ENCODE assay signal across 29 mouse cellular contexts in the genomic region with DNA sequence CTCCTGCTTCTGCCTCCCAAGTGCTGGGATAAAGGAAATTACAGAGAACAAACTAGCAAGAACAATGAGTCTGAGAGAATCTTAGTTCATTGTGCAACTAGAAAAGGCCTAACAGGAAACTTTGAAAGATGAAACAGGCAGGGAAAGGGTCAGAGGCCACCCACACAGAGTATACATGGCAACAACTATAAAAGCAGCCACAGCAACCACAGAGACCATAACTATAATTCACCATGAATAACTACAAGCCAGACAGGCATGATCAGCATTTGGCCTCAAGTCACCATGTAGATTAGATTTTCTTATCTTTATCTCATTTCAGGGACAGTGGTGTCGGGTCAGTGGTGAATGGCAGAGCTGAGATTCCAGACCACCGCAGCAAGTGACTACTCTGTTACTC. TPM values are rescaled to one million over a fixed set of nuclear protein-coding genes. Genes with fewer than 3 reads are reported as not detected.
DNase-seq lines count a peak whose midpoint lies in the region; TF ChIP-seq lines count a peak whose summit lies in the region.
"Had no signal": no experiment of that assay in that cellular context is flagged by ENCODE, and none has a peak within 500 bp of the region (broad histone marks: within the 10 kb centered on the region; RNA-seq: fewer than 3 reads in every experiment).

No protein-coding gene starts in this region.

- no peaks in the 10 kb centered on the region for H3K79me2 ChIP-seq in myocyte (ENCODE audit: control insufficient read depth, insufficient read depth)

- H3ac ChIP-seq in myocyte (ENCODE audit: control insufficient read depth, insufficient read length) = no peak overlapping the region

- no peak overlapping the region for H3K4me2 ChIP-seq in myocyte (ENCODE audit: low read depth)
- H3K4me2 ChIP-seq: embryonic facial prominence, embryonic 13.5 days; forebrain, embryonic 12.5 days; forebrain, embryonic 15.5 days; heart, embryonic 13.5 days; hindbrain, embryonic 14.5 days had no signal

- H3K4me3 ChIP-seq in myocyte = no peak overlapping the region
- H3K4me3 ChIP-seq: embryonic facial prominence, embryonic 10.5 days; embryonic facial prominence, embryonic 13.5 days; erythroblast, embryonic 14.5 days; forebrain, embryonic 12.5 days; forebrain, embryonic 15.5 days; heart, adult 2 months; heart, embryonic 10.5 days; heart, embryonic 13.5 days had no signal

- peaks cover 12% of the 10 kb centered on the region for H3K27me3 ChIP-seq in myocyte (ENCODE audit: control insufficient read depth, insufficient read depth, insufficient read length)
- H3K27me3 ChIP-seq: embryonic facial prominence, embryonic 13.5 days; forebrain, embryonic 12.5 days; forebrain, embryonic 15.5 days; heart, embryonic 13.5 days; Patski had no signal

- DNase-seq in adrenal gland, postnatal 14 days = peak; percentile 25
- no peak for DNase-seq in adrenal gland, postnatal 10 days
- peak; percentile 20 for DNase-seq in 416B (ENCODE audit: low read depth)
- DNase-seq in Muller cell, postnatal 12 days (ENCODE audit: inconsistent ontology term) = peak; percentile 9
- DNase-seq in ovary, postnatal 10 days (ENCODE audit: low spot score) = no peak
- DNase-seq in kidney, adult 9 months = no peak
- DNase-seq: B cell, adult 2 months; cerebellum, adult 11 months; cerebellum, adult 2 months; cerebellum, adult 9-11 months; cerebellum, postnatal 25 days; gastrocnemius, postnatal 36 days; heart, adult 2 months; heart, postnatal 14 days; heart, postnatal 4 days; kidney, adult 18-20 months had no signal

- H3K36me3 ChIP-seq in myocyte (ENCODE audit: control insufficient read depth, insufficient read depth) = no peaks in the 10 kb centered on the region
- H3K36me3 ChIP-seq: embryonic facial prominence, embryonic 10.5 days; embryonic facial prominence, embryonic 13.5 days; forebrain, embryonic 12.5 days; forebrain, embryonic 15.5 days; heart, embryonic 10.5 days; heart, embryonic 13.5 days had no signal

- no peak for TF ChIP-seq POLR2A in myocyte (IDR thresholded peaks at IDR 0.05; ENCODE audit: insufficient read length, low read depth)

TF ChIP-seq in myocyte, 11 proteins besides CTCF, POLR2A, EP300 and RAD21:
- TF ChIP-seq TCF12 (IDR thresholded peaks at IDR 0.05; ENCODE audit: insufficient read depth, poor library complexity, severe bottlenecking) (no peak), CEBPB (IDR thresholded peaks at IDR 0.05; ENCODE audit: insufficient read depth, poor library complexity, severe bottlenecking) (peak; percentile 76)
TF ChIP-seq in myocyte: peak in this region for 1.

RNA-seq across cellular contexts. Expression of gene Nmi, which starts 16.3 kb away (rescaled TPM):
- total RNA-seq in adrenal gland, postnatal 14 days (2021) = 11.3 and 12.7 TPM in 2 replicates
- total RNA-seq in adrenal gland, postnatal 10 days (2021) = 10 to 100 TPM; 11.8 to 13.9 TPM
- polyA plus RNA-seq in myocyte (2012; fragmentation: generic; extraction: Trizol) = 3.2 TPM
- polyA plus RNA-seq: erythroblast, embryonic 14.5 days had no signal

RNA-seq across cellular contexts. Expression of gene Tnfaip6, which starts 48.2 kb away (rescaled TPM):
- 0.98 and 4.7 TPM in 2 replicates for total RNA-seq in adrenal gland, postnatal 14 days (2021)
- 1 to 10 TPM; 2.3 to 3.5 TPM for total RNA-seq in adrenal gland, postnatal 10 days (2021)
- 0.50 TPM for polyA plus RNA-seq in myocyte (2012; fragmentation: generic; extraction: Trizol)
- total RNA-seq: common myeloid progenitor, adult 5-6 weeks; MEL had no signal
- polyA plus RNA-seq: CD4-positive, CD25-positive, alpha-beta regulatory T cell, adult 4 months; erythroblast, embryonic 14.5 days; Patski had no signal

RNA-seq across cellular contexts. Expression of gene Rbm43, which starts 54.6 kb away (rescaled TPM):
- total RNA-seq in adrenal gland, postnatal 14 days (2021) = 15.7 and 18.7 TPM in 2 replicates
- 10 to 100 TPM; 14.7 to 18.1 TPM for total RNA-seq in adrenal gland, postnatal 10 days (2021)
- polyA plus RNA-seq in myocyte (2012; fragmentation: generic; extraction: Trizol) = 3.2 TPM

Comparison
In these comparisons a context has a peak if more than half of its experiments do, and no peak if none do; other contexts are left out.
1. DNase-seq: peak in adrenal gland, postnatal 14 days (single experiment), 416B (single experiment) and Muller cell, postnatal 12 days (single experiment); none in adrenal gland, postnatal 10 days (single experiment), ovary, postnatal 10 days (single experiment) and kidney, adult 9 months (single experiment).